Mouse (Mus musculus) cortical plate, adult 2 months (tissue): ENCODE data around the gene Tspyl3. TPM values are rescaled to one million over a fixed set of nuclear protein-coding genes. Genes with fewer than 3 reads are reported as not detected.

ENCODE experiments used
- H3K27ac ChIP-seq: fragments of 200-500 bp; 2 replicates; pipeline ENCODE4 v1.5.1; 2012; ENCODE audit warnings: low read length, control low read depth, inconsistent platforms; ENCODE audit not compliant: insufficient read depth
- H3K4me1 ChIP-seq: fragments of 200-500 bp; 2 replicates; pipeline ENCODE4 v1.6.1; 2011; ENCODE audit warnings: low read length; ENCODE audit not compliant: control insufficient read depth, insufficient read depth
- H3K4me3 ChIP-seq: fragments of 200-500 bp; 2 replicates; pipeline ENCODE4 v1.5.1; 2011; ENCODE audit warnings: mild to moderate bottlenecking, low read length, control low read depth; ENCODE audit not compliant: insufficient read depth
- CTCF ChIP-seq: fragments of 200-500 bp; IDR thresholded peaks from 2 replicates; pipeline ENCODE4 v1.5.1; 2011; ENCODE audit warnings: mild to moderate bottlenecking, control low read depth, low read length; ENCODE audit not compliant: insufficient read depth; ENCODE audit errors: extremely low read depth
- POLR2A ChIP-seq: fragments of 200-500 bp; IDR thresholded peaks from 2 replicates; pipeline ENCODE4 v1.6.1; 2011; ENCODE audit warnings: mild to moderate bottlenecking, low read length, control low read depth; ENCODE audit not compliant: insufficient read depth; ENCODE audit errors: extremely low read depth
- polyA plus RNA-seq: library from polyadenylated mRNA; depleted of rRNA; stranded (reverse); fragments of >200 nt; gene quantifications from 2 replicates; pipeline ENCODE4 v1.2.3, GENCODE M21; 2012

The Tspyl3 gene
- polyA plus RNA-seq, 1 experiment: 27.4 TPM

DNA sequence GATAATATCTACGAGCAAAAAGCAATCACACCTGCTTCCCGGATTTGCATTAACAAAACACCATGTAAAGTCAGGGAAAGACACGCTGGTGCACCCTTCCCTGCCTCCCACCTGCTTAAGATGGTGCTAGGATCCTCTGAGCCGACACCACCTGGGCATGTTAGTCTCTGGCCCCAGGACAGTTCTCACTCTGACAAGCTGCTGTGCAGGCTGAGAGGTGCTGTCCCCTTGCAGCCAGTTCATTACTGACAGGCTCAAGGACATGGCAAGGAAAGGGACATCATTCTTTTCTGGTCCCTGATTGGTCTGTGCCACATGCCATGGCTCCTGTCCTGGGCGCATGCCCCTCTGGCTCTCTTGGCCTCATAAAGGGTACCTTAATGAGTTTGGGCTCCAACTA is 3.3 kb upstream of the Tspyl3 start:
- Histone ChIP-seq H3K27ac (no peak overlapping the region), H3K4me1 (0 out of 2 replicates have a peak, but pooled peaks cover 2% of the 10 kb centered on the region), H3K4me3 (no peak overlapping the region)
- no peak for TF ChIP-seq POLR2A
- no peak for TF ChIP-seq CTCF

DNA sequence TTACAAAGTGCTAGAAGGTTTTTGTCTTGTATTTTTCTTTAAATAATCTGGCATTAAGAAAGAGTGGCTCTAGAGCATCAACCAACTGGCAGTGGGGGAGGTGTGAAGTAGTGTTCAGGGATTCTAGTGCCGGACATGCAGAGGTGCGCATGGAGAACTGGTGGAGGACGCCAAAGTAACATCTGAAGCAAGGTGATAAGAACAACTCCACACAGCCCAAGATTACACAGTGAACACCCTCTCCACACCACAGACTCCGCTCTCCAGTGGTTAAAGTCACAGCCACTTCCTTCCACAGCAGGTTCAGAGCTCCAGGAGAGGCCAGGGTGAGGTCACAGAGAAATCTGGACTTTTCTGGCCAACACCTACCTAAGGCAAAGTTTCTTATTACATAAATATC is 2.7 kb upstream of the Tspyl3 start:
- Histone ChIP-seq H3K27ac (no peak overlapping the region), H3K4me1 (0 out of 2 replicates have a peak, but pooled peaks cover 2% of the 10 kb centered on the region), H3K4me3 (no peak overlapping the region)
- TF ChIP-seq POLR2A (no peak), CTCF (no peak)

DNA sequence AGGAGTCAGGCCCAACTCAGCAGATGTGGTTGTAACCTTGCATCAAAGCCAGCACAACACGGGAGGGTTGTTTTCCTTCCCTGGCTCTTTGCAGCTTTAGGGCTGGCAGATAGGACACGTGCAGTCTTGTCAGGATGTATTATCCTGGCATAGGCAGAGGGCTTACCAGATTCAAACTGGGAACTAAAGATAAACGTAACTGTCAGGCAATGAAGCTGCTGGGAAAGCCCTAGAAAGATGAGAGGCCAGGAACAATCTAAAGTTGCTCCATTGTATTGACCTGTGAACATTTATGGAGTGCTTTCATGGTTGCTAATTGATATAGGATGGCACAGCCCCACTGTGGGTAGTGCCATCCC is 333 bp upstream of the Tspyl3 start:
- H3K4me1 ChIP-seq: 0 out of 2 replicates have a peak, but pooled peaks cover 2% of the 10 kb centered on the region

DNA sequence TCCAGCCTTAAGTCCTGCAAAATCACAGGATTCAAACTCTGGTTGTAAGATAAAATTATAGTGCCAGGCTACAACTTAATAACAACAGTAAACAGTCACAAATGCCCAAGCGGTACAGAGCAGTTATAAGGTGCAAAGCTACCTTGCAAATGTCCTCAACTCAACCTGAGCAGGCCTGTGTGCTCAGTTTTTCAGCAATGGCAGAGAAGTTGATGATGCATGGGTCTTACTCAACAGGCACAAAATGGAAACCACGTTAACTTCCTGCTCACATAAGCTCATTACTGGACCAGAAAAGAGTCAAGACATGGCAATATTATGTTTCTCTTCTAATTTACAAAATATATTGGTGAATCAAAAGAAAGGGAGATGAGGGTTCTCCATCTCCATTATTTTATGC is 2.7 kb downstream of the Tspyl3 start:
- no peak overlapping the region for H3K27ac ChIP-seq
- H3K4me3 ChIP-seq: no peak overlapping the region
- TF ChIP-seq POLR2A (no peak), CTCF (no peak)
- H3K4me1 ChIP-seq: 0 out of 2 replicates have a peak, but pooled peaks cover 2% of the 10 kb centered on the region

More for the DNA sequence above, 333 bp upstream of the Tspyl3 start:
- TF ChIP-seq POLR2A: no peak
- TF ChIP-seq CTCF: no peak
- peak overlapping the region; percentile 83 for H3K27ac ChIP-seq
- peak overlapping the region; percentile 79 for H3K4me3 ChIP-seq

DNA sequence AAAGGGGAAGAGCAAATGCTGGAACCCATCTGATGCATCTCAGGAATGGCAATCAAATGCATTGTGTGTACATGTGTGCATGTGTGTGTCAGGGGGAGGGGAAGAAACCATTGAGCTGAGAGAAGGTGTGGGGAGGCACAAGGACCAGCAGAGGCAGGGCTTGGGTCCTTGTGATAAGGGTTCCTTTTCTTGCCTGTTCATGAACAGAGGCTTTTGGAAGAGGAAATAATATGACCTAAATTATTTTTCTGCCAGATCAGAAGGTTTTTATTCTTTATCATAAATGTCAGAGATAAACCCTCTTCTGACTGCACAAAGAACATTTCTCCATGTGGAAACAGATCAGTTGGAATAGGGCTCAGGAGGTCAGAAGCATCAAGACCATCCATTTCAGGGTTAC is 3.1 kb downstream of the Tspyl3 start:
- Histone ChIP-seq H3K4me3 (no peak overlapping the region), H3K27ac (no peak overlapping the region), H3K4me1 (0 out of 2 replicates have a peak, but pooled peaks cover 2% of the 10 kb centered on the region)
- TF ChIP-seq POLR2A (no peak), CTCF (no peak)

DNA sequence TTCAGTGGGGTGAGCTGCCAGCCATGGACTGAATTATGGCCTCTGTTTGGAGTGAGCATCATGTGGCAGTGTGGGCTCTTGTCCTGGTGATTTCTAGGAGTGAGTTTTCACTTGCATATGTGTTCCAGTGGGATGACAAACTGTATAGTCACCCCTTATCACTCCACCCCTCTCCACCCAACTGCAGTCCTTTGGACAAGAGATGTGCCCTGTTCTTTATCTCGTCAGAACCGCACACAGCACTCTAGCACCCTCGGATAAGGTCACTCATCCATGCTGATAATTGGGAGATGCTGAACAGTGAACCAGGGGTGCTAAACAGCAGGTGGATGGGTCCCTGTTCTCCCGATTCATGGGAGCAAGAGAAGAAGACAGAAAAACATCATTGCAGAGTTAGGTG is 3.6 kb downstream of the Tspyl3 start:
- no peak for TF ChIP-seq CTCF
- TF ChIP-seq POLR2A: no peak

DNA sequence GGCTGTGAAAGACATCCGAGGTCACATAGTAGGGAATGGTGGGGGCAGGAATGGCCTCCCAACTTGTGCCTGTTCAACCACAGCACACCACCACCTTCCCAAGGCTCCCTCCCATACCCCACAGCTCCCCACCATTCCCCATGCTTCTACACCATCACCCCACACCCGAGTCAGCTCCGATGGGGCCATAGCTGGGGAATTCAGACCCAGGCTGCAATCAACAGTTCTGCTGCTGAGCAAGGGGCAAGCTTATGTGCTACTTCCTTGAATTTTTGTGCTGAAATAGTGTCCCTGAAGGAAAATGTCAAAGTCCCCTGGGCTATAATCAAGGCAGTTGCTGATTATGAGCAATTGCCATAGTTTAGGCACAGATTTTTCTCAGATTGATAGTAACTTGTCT is 6.7 kb downstream of the Tspyl3 start:
- H3K27ac ChIP-seq: no peak overlapping the region
- H3K4me3 ChIP-seq: no peak overlapping the region
- TF ChIP-seq POLR2A: no peak
- no peaks in the 10 kb centered on the region for H3K4me1 ChIP-seq

More for the DNA sequence above, 3.6 kb downstream of the Tspyl3 start:
- 0 out of 2 replicates have a peak, but pooled peaks cover 2% of the 10 kb centered on the region for H3K4me1 ChIP-seq
- H3K27ac ChIP-seq: no peak overlapping the region
- no peak overlapping the region for H3K4me3 ChIP-seq

DNA sequence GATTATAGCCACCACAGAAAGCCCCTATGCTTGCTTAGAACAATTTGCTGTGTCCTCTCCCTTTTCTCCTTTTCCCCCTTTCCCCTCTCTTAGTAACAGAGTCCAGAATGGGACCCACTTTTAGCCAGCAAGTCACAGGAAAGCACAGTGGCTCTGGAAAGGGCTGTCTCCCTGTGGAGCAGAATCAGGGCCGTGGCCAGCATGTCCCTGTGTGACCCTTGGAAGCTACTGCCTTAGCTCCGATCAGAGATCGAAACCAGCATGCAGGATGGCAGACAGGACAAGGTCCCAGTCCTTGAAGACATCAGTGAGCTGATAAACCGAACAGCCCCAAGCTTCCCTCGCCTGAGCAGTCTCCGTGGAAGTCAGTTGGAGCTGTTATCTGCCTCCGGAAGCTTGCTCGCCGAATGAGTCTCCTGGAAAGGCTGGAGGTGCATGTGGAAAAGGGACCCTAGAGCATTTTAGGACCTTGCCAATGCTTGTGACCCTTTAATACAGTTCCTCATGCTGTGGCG is 7.4 kb downstream of the Tspyl3 start:
- Histone ChIP-seq H3K27ac (no peak overlapping the region), H3K4me3 (no peak overlapping the region), H3K4me1 (no peaks in the 10 kb centered on the region)
- TF ChIP-seq POLR2A (no peak), CTCF (no peak)

DNA sequence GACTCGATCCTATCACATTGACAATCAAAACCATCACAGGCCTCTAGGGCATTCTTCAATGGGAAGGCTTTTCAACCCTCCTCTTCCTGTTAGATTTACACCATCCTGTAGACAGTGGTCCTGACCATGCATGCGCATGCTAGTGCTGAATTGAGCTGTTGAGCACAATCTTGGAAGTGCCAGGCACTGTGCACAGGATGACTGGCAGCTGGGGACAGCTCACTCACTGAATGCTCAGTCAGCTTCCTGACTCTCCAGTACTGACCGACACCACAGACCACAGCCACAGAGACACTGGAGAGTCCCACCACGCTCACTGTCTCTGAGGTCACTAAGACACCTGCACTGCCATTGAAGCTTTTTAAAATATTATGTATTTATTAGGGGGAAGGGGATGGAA is 9.8 kb downstream of the Tspyl3 start:
- Histone ChIP-seq H3K4me3 (no peak overlapping the region), H3K4me1 (no peaks in the 10 kb centered on the region), H3K27ac (no peak overlapping the region)
- TF ChIP-seq CTCF (no peak), POLR2A (no peak)

DNA sequence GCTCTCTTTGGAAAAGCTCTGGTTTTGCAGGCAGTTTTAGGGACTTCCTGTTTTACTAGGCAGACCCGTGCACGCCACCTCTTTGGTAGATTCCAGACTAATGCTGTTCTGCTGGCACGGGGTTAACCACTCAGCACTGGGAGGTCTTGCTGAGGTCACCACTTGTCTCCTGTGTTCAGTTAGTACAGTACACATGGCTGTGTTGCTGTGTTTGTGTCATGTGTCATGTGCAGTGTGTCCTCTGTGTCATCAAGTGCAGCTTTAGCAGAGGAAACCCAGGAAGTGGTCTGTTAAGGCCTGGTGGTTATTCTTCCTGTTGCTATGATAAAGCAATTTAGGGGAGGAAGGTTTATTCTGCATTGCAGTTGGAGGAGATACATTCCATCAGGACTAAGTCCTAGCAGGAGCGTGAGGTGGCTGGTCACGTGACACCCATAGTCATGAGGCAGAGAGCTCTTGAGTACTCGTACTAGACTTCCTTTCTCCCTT is 10.4 kb downstream of the Tspyl3 start:
- TF ChIP-seq CTCF (no peak), POLR2A (no peak)
- no peak overlapping the region for H3K4me3 ChIP-seq

More for the DNA sequence above, 10.4 kb downstream of the Tspyl3 start:
- H3K4me1 ChIP-seq: no peaks in the 10 kb centered on the region
- no peak overlapping the region for H3K27ac ChIP-seq
